Mouse (Mus musculus) CD4-positive helper T cell, adult 2 months (primary cell): ENCODE measurements around the gene Neb.
"Not testable (repeated sequence)": the region's sequence is repeated elsewhere in the genome, so short reads cannot be mapped to it uniquely, and the experiment has no call there.

Source experiments
- DNase-seq: peaks from one replicate; pipeline ENCODE4 v3.0.0-alpha.2; 2012; ENCODE audit warnings: low read depth, missing footprints, low spot score

Neb gene

GRCm38 (mm10) chr2:52193629-52194028, 184.6 kb downstream of the Neb start:
- no peak for DNase-seq

GRCm38 (mm10) chr2:52179678-52180077, 198.6 kb downstream of the Neb start:
- no peak for DNase-seq

GRCm38 (mm10) chr2:52177726-52178125, 200.5 kb downstream of the Neb start:
- DNase-seq, result no peak

- DNase-seq, result no peak
These were observed 201.1 kb downstream of the Neb start for GRCm38 (mm10) chr2:52177184-52177583.

GRCm38 (mm10) chr2:52176537-52176936, 201.7 kb downstream of the Neb start:
- peak; percentile 18 for DNase-seq

- DNase-seq, result no peak
These were observed 203.3 kb downstream of the Neb start for GRCm38 (mm10) chr2:52174951-52175350.

GRCm38 (mm10) chr2:52169243-52170005, 208.8 kb downstream of the Neb start:
- DNase-seq, result no peak

GRCm38 (mm10) chr2:52153064-52153463, 225.2 kb downstream of the Neb start:
- DNase-seq, result no peak

- DNase-seq, result no peak
These were observed 244.9 kb downstream of the Neb start for GRCm38 (mm10) chr2:52133351-52133750.

- DNase-seq, result not testable (repeated sequence)
These were observed 246.9 kb downstream of the Neb start for GRCm38 (mm10) chr2:52131370-52131769.

GRCm38 (mm10) chr2:52114086-52114485, 264.2 kb downstream of the Neb start:
- DNase-seq, result no peak
